Mouse (Mus musculus): ENCODE measurements around the gene Ppm1h.
"Not testable (repeated sequence)": the region's sequence is repeated elsewhere in the genome, so short reads cannot be mapped to it uniquely, and the experiment has no call there.

Ppm1h gene

DNA sequence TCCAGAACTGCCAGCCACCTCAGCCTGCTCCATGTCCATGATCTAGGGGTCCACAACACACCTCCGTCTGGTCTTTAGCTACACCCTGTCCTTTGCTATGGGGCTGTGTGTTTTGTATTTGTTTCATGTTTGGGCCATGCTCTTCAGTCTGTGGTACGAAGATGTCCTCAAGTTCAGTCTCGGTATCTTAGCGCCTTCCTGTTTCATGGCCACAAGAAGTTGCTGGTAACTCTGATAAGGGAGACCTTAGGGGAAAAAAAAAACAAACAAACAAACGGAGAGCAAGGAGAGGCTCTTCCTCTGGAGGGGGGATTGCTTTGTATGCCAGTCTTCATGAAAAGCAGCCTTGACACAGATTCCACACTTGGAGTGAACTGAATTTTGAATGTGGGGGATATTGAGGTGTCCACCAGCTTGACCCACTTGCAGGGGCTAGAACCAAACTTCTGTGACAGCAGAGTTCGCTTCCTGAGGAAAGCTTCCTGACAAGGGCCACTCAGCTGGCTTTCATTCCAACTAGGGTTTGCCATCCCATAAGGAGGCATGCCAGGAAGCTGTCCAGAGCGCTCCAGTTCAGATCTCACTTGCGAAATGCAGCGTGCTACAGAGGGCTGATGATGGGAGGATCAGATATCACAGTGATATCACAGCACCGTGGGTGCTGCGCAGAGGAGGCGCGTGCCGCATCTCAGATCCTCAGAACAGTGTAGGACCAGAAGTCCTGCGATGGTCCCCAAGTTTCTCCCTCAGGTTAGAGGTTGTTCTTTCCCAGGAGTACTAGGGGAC is 254.7 kb downstream of the Ppm1h start:
- no peak for DNase-seq (ENCODE audit: low spot score)

DNA sequence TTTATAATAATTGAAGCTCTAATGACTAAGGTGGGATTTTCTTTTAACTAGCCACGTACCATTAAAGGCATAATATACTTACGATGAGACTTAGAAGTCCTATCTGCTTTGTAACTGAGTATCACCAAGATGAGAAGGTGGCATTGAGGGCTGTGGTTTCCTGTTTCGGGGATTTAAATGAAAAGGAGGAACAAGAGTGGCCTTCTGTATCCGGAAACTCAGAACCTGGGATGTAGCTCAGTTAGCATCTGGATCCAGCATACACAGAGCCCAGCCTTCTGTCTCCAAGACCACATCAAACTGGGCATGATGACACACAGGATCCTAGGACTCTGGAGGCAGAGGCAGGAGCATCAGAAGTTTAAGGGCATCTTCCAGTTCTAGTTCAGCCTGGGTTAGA is 256.8 kb downstream of the Ppm1h start:
- not testable (repeated sequence) for DNase-seq (ENCODE audit: low spot score)

DNA sequence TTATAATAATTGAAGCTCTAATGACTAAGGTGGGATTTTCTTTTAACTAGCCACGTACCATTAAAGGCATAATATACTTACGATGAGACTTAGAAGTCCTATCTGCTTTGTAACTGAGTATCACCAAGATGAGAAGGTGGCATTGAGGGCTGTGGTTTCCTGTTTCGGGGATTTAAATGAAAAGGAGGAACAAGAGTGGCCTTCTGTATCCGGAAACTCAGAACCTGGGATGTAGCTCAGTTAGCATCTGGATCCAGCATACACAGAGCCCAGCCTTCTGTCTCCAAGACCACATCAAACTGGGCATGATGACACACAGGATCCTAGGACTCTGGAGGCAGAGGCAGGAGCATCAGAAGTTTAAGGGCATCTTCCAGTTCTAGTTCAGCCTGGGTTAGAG is 258.8 kb downstream of the Ppm1h start:
- DNase-seq (ENCODE audit: low spot score): not testable (repeated sequence)

- no peak for DNase-seq (ENCODE audit: low spot score)
Observed at GRCm38 (mm10) chr10:122939546-122939945, 261.0 kb downstream of the Ppm1h start.

GRCm38 (mm10) chr10:122942771-122943170 is 264.2 kb downstream of the Ppm1h start:
- DNase-seq (ENCODE audit: low spot score): no peak

- DNase-seq (ENCODE audit: low spot score): no peak
Observed at GRCm38 (mm10) chr10:122943824-122944223, 265.3 kb downstream of the Ppm1h start.

DNA sequence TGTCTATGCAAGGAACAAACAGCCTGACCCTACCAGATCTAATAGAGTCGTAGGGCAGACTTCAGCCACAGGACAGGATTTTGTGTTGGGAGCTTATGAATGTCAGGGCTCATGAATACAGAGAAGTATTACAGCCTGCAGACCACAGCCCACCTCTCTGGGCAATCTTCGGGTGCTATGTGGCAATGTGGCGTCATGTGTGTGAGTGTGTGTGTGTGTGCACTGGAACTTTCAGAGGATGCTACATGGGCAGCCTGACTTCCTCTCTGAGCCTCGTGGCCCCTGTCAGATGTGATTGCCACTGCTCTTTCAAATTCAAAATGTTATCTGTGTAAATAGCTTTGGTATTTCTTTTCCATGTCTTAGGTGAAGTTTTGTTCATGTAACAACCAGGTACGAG is 266.3 kb downstream of the Ppm1h start:
- no peak for DNase-seq (ENCODE audit: low spot score)

- no peak for DNase-seq (ENCODE audit: low spot score)
Observed at GRCm38 (mm10) chr10:122950966-122951365, 272.4 kb downstream of the Ppm1h start.

DNA sequence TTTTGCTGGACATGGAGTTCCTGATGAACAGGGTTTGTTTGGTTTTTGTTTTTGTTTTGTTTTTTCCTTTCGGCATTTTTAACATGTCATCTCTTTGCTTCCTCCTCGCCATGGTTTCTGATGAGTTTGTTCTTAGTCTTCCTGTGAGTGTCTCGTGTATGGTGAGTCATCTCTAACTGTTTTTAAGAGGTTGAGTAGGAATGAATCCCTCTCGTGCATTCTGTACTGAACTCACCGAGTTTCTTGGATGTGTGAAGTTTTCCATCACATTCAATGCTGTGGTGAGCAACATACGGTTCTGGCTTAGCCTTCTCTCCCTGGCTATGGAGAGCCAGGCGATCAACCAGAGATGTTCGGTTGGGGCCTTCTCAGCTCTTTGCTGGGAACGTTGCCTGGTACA is 275.0 kb downstream of the Ppm1h start:
- DNase-seq (ENCODE audit: low spot score): no peak

DNA sequence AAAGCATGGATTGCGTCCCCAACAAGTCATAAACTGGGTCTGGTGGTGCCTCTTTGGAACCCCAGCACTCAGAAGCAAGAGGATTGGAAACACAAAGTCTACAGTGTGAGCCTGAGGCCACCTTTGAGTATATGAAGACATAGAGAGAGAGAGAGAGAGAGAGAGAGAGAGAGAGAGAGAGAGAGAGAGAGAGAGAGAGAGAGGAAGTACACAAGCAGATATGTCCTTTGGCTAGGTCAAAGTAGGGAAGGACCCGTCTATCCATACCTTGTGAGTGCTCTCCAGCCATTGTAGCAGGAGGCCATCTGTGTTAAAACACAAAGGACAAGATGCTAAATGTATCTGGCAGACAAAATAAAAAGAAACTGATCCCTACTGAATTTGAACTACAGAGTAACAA is 279.4 kb downstream of the Ppm1h start:
- DNase-seq (ENCODE audit: low spot score): no peak

GRCm38 (mm10) chr10:122958699-122959098 is 280.1 kb downstream of the Ppm1h start:
- DNase-seq (ENCODE audit: low spot score): no peak

GRCm38 (mm10) chr10:122960216-122960615 is 281.7 kb downstream of the Ppm1h start:
- no peak for DNase-seq (ENCODE audit: low spot score)

DNA sequence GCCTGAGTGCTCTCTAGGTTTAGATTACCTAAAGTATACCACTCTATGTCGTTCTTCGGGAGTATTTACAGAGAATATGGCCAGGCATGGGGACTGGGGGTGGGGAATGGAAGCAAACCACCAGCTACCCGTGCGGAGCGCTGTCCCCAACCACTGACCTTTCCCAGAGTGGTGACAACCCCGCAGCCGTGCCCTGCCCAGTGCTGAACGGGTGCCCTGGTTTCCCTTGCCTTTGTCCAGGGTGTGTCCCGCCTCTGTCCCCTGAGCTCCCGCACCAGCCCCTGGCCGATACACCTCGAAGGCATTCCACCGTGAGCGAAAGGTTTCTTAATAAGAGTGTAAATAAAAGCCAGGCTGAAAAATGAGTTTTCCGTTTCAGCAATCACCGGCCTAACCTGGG is 282.2 kb downstream of the Ppm1h start:
- no peak for DNase-seq (ENCODE audit: low spot score)

DNA sequence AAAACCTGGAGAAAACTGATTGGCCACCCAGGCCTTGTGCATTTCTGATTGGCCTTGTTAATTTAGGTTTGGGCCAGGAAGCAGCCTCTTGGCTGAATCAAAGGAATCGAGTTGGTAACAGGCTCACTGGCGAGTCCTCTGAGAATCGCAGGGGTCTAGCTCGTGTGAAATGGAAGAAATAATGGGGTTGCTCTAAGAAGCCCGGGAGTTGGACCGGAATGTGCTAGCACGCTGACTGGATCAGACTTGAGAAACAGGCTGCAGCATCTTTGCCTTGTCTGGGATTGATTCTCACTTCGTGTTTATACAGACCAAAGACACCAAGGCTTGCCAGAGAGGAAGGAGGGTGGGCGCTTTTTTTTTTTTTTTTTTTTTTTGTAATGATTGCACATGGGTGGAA is 282.9 kb downstream of the Ppm1h start:
- no peak for DNase-seq (ENCODE audit: low spot score)

DNA sequence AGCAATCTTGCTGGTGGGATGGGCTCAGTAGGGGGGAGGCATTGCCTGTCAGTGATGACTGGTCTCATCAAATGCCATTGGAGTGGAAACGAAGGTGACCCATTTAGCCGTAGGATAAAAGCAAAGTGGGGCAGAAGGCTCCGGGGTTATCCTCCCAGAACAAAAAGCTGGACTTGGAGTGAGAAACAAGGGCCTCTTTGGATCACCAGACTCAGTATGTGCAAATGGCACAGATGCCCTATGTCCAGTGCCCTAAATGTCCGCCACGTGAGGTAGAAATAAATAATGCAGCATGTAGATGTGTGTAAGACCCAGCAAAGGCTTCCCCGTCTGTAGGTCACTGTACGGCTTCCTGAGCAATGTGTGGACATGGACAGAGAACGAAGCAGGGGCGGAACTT is 284.1 kb downstream of the Ppm1h start:
- no peak for DNase-seq (ENCODE audit: low spot score)

DNA sequence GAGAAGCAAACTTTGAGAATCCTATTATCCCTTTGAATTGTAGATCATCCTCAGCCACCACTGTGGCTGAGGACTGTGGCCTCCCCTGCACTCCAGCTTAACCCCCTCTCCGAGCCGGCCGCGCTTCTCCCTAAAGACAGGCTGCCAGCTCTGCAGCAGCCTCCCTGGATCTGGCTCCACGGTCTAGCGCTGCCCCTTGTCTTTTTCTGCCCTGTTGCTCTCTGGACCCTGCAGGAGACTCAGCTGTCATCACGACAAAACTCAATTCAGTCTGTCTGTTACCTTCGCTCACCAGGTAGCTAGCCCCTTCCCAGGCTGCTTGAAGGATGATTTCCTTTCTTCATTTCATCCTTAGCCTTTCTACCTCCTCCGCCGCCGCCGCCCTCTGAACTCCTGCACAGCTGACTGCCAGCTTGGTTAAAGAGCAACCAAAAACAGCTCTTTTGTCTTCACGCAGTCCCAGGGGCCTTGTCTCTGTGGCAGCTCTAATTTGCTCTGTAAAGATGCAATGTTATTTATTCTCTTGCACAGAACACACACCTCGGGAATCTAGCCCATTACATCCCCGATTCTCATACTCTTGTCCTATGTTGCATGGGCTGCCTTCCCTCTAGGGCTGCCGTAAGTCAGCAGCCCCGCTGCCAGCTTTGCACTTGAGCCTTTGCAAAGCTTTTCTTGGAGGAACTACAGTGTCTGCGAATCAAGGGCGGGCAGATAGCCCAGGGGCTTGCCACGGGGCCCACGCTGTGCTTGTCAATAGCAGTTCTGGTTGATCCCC is 285.1 kb downstream of the Ppm1h start:
- DNase-seq (ENCODE audit: low spot score): peak; percentile 35

GRCm38 (mm10) chr10:122964241-122964636 is 285.7 kb downstream of the Ppm1h start:
- DNase-seq (ENCODE audit: low spot score): no peak

DNA sequence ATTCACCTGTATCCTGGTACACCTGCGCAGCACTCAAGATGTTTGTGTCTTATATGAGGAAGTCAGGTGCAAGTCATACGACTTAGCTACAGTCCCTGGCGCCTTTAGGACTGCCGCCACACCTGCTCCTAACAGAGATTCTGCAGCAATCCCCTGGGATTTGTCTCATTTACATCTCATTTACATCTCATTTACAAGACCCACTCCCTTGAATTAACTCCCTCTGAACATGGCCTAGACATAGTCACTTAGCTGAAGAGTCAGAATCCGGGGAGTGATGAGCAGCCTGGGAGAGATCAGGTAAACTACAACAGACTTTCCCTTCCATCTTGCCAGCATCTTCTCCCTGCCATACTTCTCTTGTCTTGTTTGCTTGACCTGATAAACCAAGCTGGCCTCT is 287.1 kb downstream of the Ppm1h start:
- not testable (repeated sequence) for DNase-seq (ENCODE audit: low spot score)

- DNase-seq (ENCODE audit: low spot score): no peak
Observed at GRCm38 (mm10) chr10:122966421-122966820, 287.9 kb downstream of the Ppm1h start.

DNA sequence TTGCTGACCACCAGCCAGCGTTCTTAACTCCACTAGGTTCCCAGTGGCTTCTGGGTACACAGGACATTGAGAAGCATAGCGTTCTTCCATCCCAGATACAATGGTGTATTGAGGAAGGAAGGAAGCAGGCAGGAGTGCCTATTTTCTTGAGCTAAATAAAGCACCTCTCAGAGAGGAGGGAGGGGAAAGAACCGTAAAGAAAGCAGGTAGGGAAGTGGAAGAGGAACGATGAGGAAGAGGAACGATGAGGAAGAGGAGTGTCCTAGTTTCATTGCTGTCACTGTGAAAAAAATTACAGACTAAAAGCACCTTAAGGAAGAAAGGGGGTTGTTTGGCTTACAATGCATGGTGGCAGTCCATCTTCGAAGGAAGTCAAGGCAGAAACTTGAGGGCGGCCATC is 291.6 kb downstream of the Ppm1h start:
- DNase-seq (ENCODE audit: low spot score): no peak

DNA sequence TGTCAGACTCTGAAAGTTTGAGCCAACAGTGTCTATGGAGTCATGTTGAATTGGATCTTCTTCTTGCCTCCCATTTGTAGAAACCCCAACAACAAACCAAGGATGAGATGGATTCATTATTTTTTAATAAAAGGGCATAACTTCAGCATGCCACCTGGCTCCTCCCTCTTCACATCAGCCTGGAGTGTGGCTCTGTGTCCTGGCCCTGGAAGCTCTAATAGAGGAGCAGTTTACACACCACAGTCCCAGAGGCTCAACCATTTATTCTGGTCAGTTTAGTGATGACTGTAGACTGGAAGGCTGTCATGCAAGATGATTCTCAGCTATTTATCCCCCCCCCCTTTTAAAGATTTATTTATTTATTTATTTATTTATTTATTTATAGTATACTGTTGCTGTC is 294.7 kb downstream of the Ppm1h start:
- DNase-seq (ENCODE audit: low spot score): no peak

- no peak for DNase-seq (ENCODE audit: low spot score)
Observed at GRCm38 (mm10) chr10:122976038-122976437, 297.5 kb downstream of the Ppm1h start.

DNA sequence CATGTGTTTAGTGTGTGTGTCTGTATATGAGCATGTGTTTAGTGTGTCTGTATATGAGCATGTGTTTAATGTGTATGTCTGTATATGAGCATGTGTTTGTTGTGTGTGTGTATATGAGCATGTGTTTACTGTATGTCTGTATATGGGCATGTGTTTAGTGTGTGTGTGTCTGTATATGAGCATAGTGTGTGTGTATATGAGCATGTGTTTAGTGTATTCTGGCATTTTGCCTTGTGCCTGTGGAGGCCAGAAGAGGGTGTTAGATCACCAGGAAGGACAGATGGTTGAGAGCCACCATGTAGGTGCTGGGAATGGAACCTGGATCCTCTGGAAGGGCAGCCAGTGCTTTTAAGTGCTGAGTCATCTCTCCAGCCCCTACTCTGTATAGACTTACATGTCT is 300.8 kb downstream of the Ppm1h start:
- DNase-seq (ENCODE audit: low spot score): no peak

GRCm38 (mm10) chr10:122980123-122980522 is 301.6 kb downstream of the Ppm1h start:
- no peak for DNase-seq (ENCODE audit: low spot score)
